Mouse (Mus musculus): ENCODE data around the gene Lpo. TPM values are rescaled to one million over a fixed set of nuclear protein-coding genes. Genes with fewer than 3 reads are reported as not detected.
A peak's percentile ranks its signal among the peaks of the same experiment; 100 is the strongest.

Lpo gene
- polyA plus RNA-seq, 1 experiment from 2014 or later, result 0.53 TPM

DNA sequence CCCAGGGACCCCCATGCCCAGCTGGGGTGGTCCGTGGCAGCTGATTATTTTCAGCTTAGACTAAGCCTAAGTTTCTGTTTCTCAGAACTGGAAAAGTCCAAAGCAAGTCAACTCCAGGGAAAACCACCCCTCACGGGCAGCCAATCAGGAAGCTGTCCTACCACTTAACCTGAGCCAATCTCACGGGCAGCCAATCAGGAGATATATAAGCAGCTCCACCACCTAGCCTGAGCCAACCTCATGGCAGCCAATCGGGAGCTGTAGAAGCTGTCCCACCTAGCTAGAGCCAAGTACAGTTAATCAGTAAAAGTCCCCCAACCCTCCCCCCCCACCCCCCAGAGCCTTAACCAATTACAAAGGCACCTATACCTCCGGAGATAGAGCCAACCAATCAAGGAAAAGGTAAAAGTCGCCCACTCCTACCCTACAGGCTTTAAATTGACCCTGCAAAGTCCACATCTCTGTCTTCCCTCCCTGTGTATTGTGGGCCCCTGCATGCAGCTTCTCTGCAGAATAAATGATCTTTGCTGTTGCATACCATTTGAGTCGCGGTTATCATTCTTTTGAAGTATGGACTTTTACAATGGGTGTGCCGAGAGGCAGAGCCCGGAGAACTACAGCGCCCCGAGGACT lies 19.0 kb upstream of the Lpo start:
- Histone ChIP-seq H3K4me2 (replicated peaks) (no peak overlapping the region), H3K4me1 (no peaks in the 10 kb centered on the region), H3K27ac (no peak overlapping the region), H3K27me3 (no peaks in the 10 kb centered on the region), H3K36me3 (no peaks in the 10 kb centered on the region), H3K9ac (no peak overlapping the region), H3K4me3 (no peak overlapping the region), H3K9me3 (replicated peaks) (no peaks in the 10 kb centered on the region)
- WGBS, result 81% methylated on average over 12 of the region's 12 CpGs
- ATAC-seq (ENCODE audit: low FRiP score), result no peak

- H3K27ac ChIP-seq, result no peak overlapping the region
- 85% methylated on average over 3 of the region's 3 CpGs for WGBS
- H3K4me2 ChIP-seq (replicated peaks), result no peak overlapping the region
- H3K36me3 ChIP-seq, result no peaks in the 10 kb centered on the region
- no peaks in the 10 kb centered on the region for H3K4me1 ChIP-seq
- no peak overlapping the region for H3K9ac ChIP-seq
- no peak for ATAC-seq (ENCODE audit: low FRiP score)
- no peak overlapping the region for H3K4me3 ChIP-seq
- no peaks in the 10 kb centered on the region for H3K27me3 ChIP-seq
- no peaks in the 10 kb centered on the region for H3K9me3 ChIP-seq (replicated peaks)
These were observed 13.3 kb upstream of the Lpo start for GRCm38 (mm10) chr11:87841436-87841835.

DNA sequence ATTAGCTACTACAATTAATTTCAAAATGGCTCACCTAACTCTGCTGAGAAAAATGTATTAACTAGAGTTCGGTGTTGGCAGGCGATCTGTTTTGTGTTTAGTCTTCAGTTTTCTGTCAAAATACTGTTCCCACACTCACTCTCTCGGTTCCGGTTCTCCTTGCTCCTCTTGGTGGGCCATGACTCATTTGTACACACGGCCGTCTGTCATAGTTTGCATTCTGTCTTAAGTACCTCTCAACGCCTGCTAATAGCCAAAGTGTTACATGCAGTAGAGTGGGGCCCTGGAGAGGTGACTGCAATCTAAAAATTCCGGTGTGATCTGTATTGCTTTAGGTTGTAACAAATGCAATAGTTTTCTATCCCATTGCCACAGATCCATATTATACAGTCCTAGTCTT lies 12.6 kb upstream of the Lpo start:
- WGBS, result 91% methylated on average over 8 of the region's 8 CpGs
- no peak overlapping the region for H3K4me2 ChIP-seq (replicated peaks)
- H3K27ac ChIP-seq, result no peak overlapping the region
- ATAC-seq (ENCODE audit: low FRiP score), result no peak
- H3K4me3 ChIP-seq, result no peak overlapping the region
- no peaks in the 10 kb centered on the region for H3K27me3 ChIP-seq
- H3K9me3 ChIP-seq (replicated peaks), result no peaks in the 10 kb centered on the region
- no peaks in the 10 kb centered on the region for H3K4me1 ChIP-seq
- no peaks in the 10 kb centered on the region for H3K36me3 ChIP-seq
- H3K9ac ChIP-seq, result no peak overlapping the region

- Histone ChIP-seq H3K4me2 (replicated peaks) (no peak overlapping the region), H3K9ac (no peak overlapping the region), H3K4me1 (peaks cover 11% of the 10 kb centered on the region), H3K4me3 (no peak overlapping the region), H3K27ac (no peak overlapping the region), H3K27me3 (peaks cover 6% of the 10 kb centered on the region; the same call in 1 of the 2 replicates), H3K36me3 (no peaks in the 10 kb centered on the region), H3K9me3 (replicated peaks) (no peaks in the 10 kb centered on the region)
- no peak for ATAC-seq (ENCODE audit: low FRiP score)
- WGBS, result 47% methylated on average over 5 of the region's 5 CpGs
These were observed 6.6 kb downstream of the Lpo start for GRCm38 (mm10) chr11:87821502-87821901.

DNA sequence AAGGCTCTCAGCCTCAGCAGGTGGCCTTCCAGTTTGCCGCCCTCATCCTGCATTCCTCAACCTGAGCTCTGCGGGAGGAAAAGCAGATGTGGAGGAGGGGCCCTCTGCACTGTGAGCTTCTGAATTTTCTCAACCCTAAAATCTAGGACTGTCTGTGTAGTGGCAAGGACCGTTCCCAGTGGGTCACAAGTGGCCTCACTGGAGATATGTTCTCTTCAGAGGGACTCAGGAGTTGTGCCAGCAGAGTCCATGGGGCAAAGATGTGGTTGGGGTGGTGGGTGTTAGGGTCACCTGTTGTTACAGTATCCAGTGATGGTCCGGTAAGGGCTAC lies 10.7 kb downstream of the Lpo start:
- no peaks in the 10 kb centered on the region for H3K36me3 ChIP-seq
- peak overlapping the region; percentile 37 for H3K4me3 ChIP-seq
- H3K27me3 ChIP-seq, result peaks cover 6% of the 10 kb centered on the region; the same call in 1 of the 2 replicates
- no peaks in the 10 kb centered on the region for H3K9me3 ChIP-seq (replicated peaks)
- H3K27ac ChIP-seq, result 0 out of 2 replicates have a peak overlapping the region, but pooled peaks have one; percentile 18
- peak overlapping the region; percentile 60; the same call in 1 of the 2 replicates for H3K9ac ChIP-seq
- peaks cover 16% of the 10 kb centered on the region for H3K4me1 ChIP-seq
- H3K4me2 ChIP-seq (replicated peaks), result peak overlapping the region; percentile 66
- no peak; the same call in none of the 2 replicates for ATAC-seq (ENCODE audit: low FRiP score)
- WGBS, result 34% methylated on average over 4 of the region's 4 CpGs

DNA sequence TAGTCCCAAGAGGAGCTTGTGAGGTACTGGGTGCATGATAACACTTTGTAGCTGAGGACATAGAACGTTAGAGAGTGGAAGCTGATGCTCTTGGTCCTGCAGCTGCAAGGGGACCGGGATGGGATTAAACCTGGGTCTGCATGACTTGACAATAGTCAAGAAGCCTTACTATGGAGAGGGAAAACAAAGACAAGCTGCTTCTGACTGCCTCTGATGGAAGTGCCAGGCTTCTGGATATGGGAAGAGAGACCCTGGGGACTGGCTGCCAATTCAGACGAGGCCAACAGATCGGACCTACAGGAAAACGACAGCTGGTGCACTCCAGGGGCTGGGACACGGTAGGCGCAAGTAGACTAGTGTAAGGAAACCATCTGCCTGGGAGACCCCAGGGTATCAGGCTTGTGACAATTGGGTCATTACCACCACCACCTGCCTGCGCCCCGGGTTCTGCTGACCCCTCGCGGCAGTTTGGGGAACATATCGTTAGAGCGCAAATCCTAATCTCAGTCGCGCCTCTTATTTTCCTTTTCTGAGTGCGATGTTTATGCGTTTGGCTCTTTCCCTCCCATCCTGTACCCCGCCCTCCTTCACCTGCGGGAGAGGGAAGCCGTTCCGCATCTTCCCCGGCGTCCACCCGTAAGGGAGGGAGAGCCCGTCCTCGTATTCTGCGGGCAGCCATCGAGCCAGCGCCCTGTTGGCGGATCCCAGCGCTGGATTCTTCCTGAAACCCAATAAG lies 11.2 kb downstream of the Lpo start:
- H3K9ac ChIP-seq, result peak overlapping the region; percentile 60
- WGBS, result 3% methylated on average over 31 of the region's 31 CpGs

DNA sequence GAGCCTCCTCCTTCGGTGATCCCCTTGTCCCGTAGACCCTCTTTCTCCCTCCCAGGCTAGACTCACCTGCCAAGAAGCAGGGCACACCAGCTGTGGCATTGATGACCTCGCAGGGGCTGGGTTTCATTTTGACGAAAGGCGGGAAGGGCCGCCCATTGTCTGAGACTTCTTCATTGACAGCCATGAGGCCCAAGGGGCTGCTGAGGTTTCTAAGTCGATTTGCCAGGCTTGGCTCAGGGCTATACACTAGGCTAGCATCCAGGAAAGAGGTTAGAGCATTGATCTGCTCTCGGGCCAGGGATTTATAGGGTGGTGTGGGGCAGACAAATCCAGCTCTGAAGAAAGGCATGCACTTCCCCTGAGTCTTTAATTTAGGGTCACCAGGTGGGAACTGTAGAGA lies 13.3 kb downstream of the Lpo start:
- no peaks in the 10 kb centered on the region for H3K9me3 ChIP-seq (replicated peaks)
- no peak overlapping the region for H3K4me2 ChIP-seq (replicated peaks)
- WGBS, result 68% methylated on average over 8 of the region's 8 CpGs
- H3K27me3 ChIP-seq, result peaks cover 6% of the 10 kb centered on the region; the same call in 1 of the 2 replicates
- H3K4me3 ChIP-seq, result no peak overlapping the region
- H3K9ac ChIP-seq, result no peak overlapping the region
- H3K4me1 ChIP-seq, result peaks cover 21% of the 10 kb centered on the region
- no peak for ATAC-seq (ENCODE audit: low FRiP score)
- no peak overlapping the region for H3K27ac ChIP-seq
- no peaks in the 10 kb centered on the region for H3K36me3 ChIP-seq

More for the DNA sequence above, 11.2 kb downstream of the Lpo start:
- H3K4me1 ChIP-seq, result peaks cover 16% of the 10 kb centered on the region
- H3K27ac ChIP-seq, result peak overlapping the region; percentile 62
- peak overlapping the region; percentile 66 for H3K4me2 ChIP-seq (replicated peaks)
- peaks cover 6% of the 10 kb centered on the region; the same call in 1 of the 2 replicates for H3K27me3 ChIP-seq
- peak; percentile 94 for ATAC-seq (ENCODE audit: low FRiP score)
- H3K4me3 ChIP-seq, result peak overlapping the region; percentile 37
- H3K36me3 ChIP-seq, result no peaks in the 10 kb centered on the region
- no peaks in the 10 kb centered on the region for H3K9me3 ChIP-seq (replicated peaks)

DNA sequence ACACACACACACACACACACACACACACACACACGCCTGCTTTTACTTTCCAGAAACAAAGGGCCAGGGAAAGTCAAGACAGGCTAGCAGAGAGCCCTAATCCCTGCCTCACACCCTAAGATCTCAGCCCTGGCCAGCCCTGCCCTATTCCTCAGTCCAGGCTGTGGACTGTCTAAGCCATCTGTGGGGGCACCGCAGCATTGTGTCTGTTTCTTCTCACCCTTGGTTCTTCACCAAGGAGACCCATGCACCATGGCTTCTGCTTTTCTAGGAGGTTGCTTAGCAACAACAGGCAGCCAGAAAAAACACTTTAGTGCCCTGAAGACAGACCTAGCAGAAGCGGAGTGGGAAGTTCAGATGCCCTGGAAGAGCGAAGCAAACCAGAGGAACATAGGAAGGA lies 16.7 kb downstream of the Lpo start:
- Histone ChIP-seq H3K4me3 (no peak overlapping the region), H3K27ac (no peak overlapping the region), H3K27me3 (no peaks in the 10 kb centered on the region), H3K9ac (no peak overlapping the region), H3K36me3 (no peaks in the 10 kb centered on the region), H3K4me1 (peaks cover 9% of the 10 kb centered on the region), H3K9me3 (replicated peaks) (no peaks in the 10 kb centered on the region), H3K4me2 (replicated peaks) (no peak overlapping the region)
- ATAC-seq (ENCODE audit: low FRiP score), result no peak
- WGBS, result 43% methylated on average over 4 of the region's 4 CpGs

GRCm38 (mm10) chr11:87808236-87808635 lies 19.9 kb downstream of the Lpo start:
- ATAC-seq (ENCODE audit: low FRiP score), result no peak
- Histone ChIP-seq H3K4me3 (no peak overlapping the region), H3K9ac (no peak overlapping the region), H3K4me2 (replicated peaks) (no peak overlapping the region), H3K4me1 (peaks cover 5% of the 10 kb centered on the region; the same call in 1 of the 2 replicates), H3K36me3 (no peaks in the 10 kb centered on the region), H3K9me3 (replicated peaks) (no peaks in the 10 kb centered on the region), H3K27me3 (no peaks in the 10 kb centered on the region), H3K27ac (no peak overlapping the region)
- WGBS, result 88% methylated on average over 7 of the region's 7 CpGs

- 85% methylated on average over 6 of the region's 6 CpGs for WGBS
- H3K4me1 ChIP-seq, result peaks cover 7% of the 10 kb centered on the region; the same call in 1 of the 2 replicates
These were observed 20.7 kb downstream of the Lpo start for GRCm38 (mm10) chr11:87807433-87807832.

DNA sequence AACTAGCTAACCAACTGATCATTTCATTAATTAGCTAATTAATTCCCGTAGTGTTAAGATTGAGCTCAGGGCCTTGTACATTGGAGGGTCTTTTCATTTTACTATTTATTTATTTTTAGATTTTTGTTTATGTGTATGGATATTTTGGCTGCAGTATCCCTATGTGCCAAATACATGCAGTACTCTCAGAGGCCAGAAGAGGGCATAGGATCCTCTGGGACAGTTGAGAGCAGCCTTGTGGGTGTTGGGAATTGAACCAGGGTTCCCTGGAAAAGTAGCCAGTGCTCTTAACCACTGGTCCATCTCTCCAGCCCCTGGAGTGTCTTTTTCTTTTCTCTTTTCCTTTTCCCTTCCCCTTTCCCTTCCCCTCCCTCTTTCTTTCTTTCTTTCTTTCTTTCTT lies 22.6 kb downstream of the Lpo start:
- no peaks in the 10 kb centered on the region for H3K9me3 ChIP-seq (replicated peaks)
- H3K4me2 ChIP-seq (replicated peaks), result no peak overlapping the region
- H3K4me1 ChIP-seq, result 0 out of 2 replicates have a peak, but pooled peaks cover 2% of the 10 kb centered on the region
- 0 out of 2 replicates have a peak, but pooled peaks cover 3% of the 10 kb centered on the region for H3K27me3 ChIP-seq
- H3K9ac ChIP-seq, result no peak overlapping the region
- H3K27ac ChIP-seq, result no peak overlapping the region
- WGBS, result 75% methylated on average over 1 of the region's 1 CpGs
- no peak for ATAC-seq (ENCODE audit: low FRiP score)
- H3K4me3 ChIP-seq, result no peak overlapping the region
- no peaks in the 10 kb centered on the region for H3K36me3 ChIP-seq

More at GRCm38 (mm10) chr11:87807433-87807832, 20.7 kb downstream of the Lpo start:
- no peak overlapping the region for H3K27ac ChIP-seq
- H3K27me3 ChIP-seq, result no peaks in the 10 kb centered on the region
- H3K9me3 ChIP-seq (replicated peaks), result no peaks in the 10 kb centered on the region
- no peak overlapping the region for H3K4me3 ChIP-seq
- H3K4me2 ChIP-seq (replicated peaks), result no peak overlapping the region
- no peaks in the 10 kb centered on the region for H3K36me3 ChIP-seq
- H3K9ac ChIP-seq, result no peak overlapping the region
- no peak for ATAC-seq (ENCODE audit: low FRiP score)

GRCm38 (mm10) chr11:87802621-87803020 lies 25.5 kb downstream of the Lpo start:
- WGBS, result 50% methylated on average over 14 of the region's 14 CpGs
- Histone ChIP-seq H3K9me3 (replicated peaks) (no peaks in the 10 kb centered on the region), H3K4me1 (0 out of 2 replicates have a peak, but pooled peaks cover 2% of the 10 kb centered on the region), H3K4me2 (replicated peaks) (no peak overlapping the region), H3K27me3 (0 out of 2 replicates have a peak, but pooled peaks cover 3% of the 10 kb centered on the region), H3K27ac (no peak overlapping the region), H3K36me3 (no peaks in the 10 kb centered on the region), H3K9ac (no peak overlapping the region), H3K4me3 (no peak overlapping the region)
- ATAC-seq (ENCODE audit: low FRiP score), result no peak
